Mouse (Mus musculus) embryo, embryonic 9.5 days (tissue): ENCODE data around the gene Pik3r6.

Experiments
- DNase-seq: peaks from one replicate; pipeline ENCODE4 v3.0.0-alpha.2; 2017; ENCODE audit errors: extremely low spot score

Pik3r6 gene

GRCm38 (mm10) chr11:68487720-68488119, 15.1 kb upstream of the Pik3r6 start:
- no peak for DNase-seq

- DNase-seq, result no peak
These were observed 14.5 kb upstream of the Pik3r6 start for GRCm38 (mm10) chr11:68488256-68488824.

- peak; percentile 7 for DNase-seq
These were observed 13.6 kb upstream of the Pik3r6 start for GRCm38 (mm10) chr11:68489236-68489635.

GRCm38 (mm10) chr11:68492592-68492991, 10.2 kb upstream of the Pik3r6 start:
- DNase-seq, result no peak

GRCm38 (mm10) chr11:68493760-68494159, 9.1 kb upstream of the Pik3r6 start:
- DNase-seq, result no peak

GRCm38 (mm10) chr11:68497081-68497480, 5.7 kb upstream of the Pik3r6 start:
- no peak for DNase-seq

GRCm38 (mm10) chr11:68498517-68498916, 4.3 kb upstream of the Pik3r6 start:
- DNase-seq, result no peak

- DNase-seq, result no peak
These were observed 3.7 kb upstream of the Pik3r6 start for GRCm38 (mm10) chr11:68498999-68499699.

GRCm38 (mm10) chr11:68500949-68501350, 1.9 kb upstream of the Pik3r6 start:
- no peak for DNase-seq

- no peak for DNase-seq
These were observed 411 bp upstream of the Pik3r6 start for GRCm38 (mm10) chr11:68502408-68502807.

GRCm38 (mm10) chr11:68504913-68505312, 2.1 kb downstream of the Pik3r6 start:
- no peak for DNase-seq

GRCm38 (mm10) chr11:68507246-68507645, 4.4 kb downstream of the Pik3r6 start:
- DNase-seq, result no peak

- no peak for DNase-seq
These were observed 5.8 kb downstream of the Pik3r6 start for GRCm38 (mm10) chr11:68508619-68509018.

- DNase-seq, result no peak
These were observed 6.4 kb downstream of the Pik3r6 start for GRCm38 (mm10) chr11:68509194-68509593.

- no peak for DNase-seq
These were observed 11.2 kb downstream of the Pik3r6 start for GRCm38 (mm10) chr11:68513969-68514368.

GRCm38 (mm10) chr11:68519362-68519761, 16.5 kb downstream of the Pik3r6 start:
- no peak for DNase-seq

GRCm38 (mm10) chr11:68519815-68520214, 17.0 kb downstream of the Pik3r6 start:
- no peak for DNase-seq

- no peak for DNase-seq
These were observed 17.6 kb downstream of the Pik3r6 start for GRCm38 (mm10) chr11:68520439-68520838.

GRCm38 (mm10) chr11:68521352-68521751, 18.5 kb downstream of the Pik3r6 start:
- DNase-seq, result no peak

GRCm38 (mm10) chr11:68526441-68526840, 23.6 kb downstream of the Pik3r6 start:
- DNase-seq, result no peak

- DNase-seq, result peak; percentile 36
These were observed 28.4 kb downstream of the Pik3r6 start for GRCm38 (mm10) chr11:68531066-68531806.

- DNase-seq, result no peak
These were observed 29.2 kb downstream of the Pik3r6 start for GRCm38 (mm10) chr11:68531941-68532535.

- DNase-seq, result no peak
These were observed 30.0 kb downstream of the Pik3r6 start for GRCm38 (mm10) chr11:68532773-68533172.
